Mouse (Mus musculus) kidney, adult 8-10 months (tissue): ENCODE results near the gene Gm29776.
A peak's percentile ranks its signal among the peaks of the same experiment; 100 is the strongest.

Source experiments
- DNase-seq, 2 experiments: peaks; one replicate each; pipeline ENCODE4 v3.0.0; 2022

Gene Gm29776

GRCm38 (mm10) chr14:54706589-54707320, 8.1 kb upstream of the Gm29776 start:
- no peak for DNase-seq

GRCm38 (mm10) chr14:54705844-54706243, 7.2 kb upstream of the Gm29776 start:
- DNase-seq, result no peak

- no peak for DNase-seq
These were observed 4.6 kb upstream of the Gm29776 start for GRCm38 (mm10) chr14:54703207-54703606.

- DNase-seq, result peak; percentile 58 to 80
These were observed 2.7 kb upstream of the Gm29776 start for GRCm38 (mm10) chr14:54701298-54701697.

DNA sequence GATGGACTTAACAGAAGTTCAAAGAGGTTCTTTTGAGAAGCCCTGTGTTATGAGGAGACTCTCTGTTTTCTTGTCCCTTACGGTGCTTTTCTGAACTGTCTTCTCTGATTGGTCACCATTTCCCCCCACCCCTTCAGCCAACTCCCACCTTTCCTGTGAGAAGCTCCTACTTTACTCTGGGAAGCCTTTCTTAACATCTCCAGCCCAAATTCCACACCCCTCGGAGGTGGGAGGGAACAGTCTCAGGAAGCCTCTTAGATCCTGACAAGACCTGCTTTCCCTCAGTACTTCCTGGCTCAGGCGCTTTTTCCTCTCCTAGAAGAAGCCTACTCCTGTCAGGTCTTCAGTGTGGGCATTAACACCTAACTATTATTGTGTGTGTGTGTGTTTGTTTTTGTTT, 953 bp upstream of the Gm29776 start:
- DNase-seq, result no peak

GRCm38 (mm10) chr14:54696752-54697151, 1.9 kb downstream of the Gm29776 start:
- no peak for DNase-seq

GRCm38 (mm10) chr14:54695042-54695441, 3.6 kb downstream of the Gm29776 start:
- DNase-seq, result no peak

GRCm38 (mm10) chr14:54687251-54687650, 11.4 kb downstream of the Gm29776 start:
- no peak for DNase-seq

DNA sequence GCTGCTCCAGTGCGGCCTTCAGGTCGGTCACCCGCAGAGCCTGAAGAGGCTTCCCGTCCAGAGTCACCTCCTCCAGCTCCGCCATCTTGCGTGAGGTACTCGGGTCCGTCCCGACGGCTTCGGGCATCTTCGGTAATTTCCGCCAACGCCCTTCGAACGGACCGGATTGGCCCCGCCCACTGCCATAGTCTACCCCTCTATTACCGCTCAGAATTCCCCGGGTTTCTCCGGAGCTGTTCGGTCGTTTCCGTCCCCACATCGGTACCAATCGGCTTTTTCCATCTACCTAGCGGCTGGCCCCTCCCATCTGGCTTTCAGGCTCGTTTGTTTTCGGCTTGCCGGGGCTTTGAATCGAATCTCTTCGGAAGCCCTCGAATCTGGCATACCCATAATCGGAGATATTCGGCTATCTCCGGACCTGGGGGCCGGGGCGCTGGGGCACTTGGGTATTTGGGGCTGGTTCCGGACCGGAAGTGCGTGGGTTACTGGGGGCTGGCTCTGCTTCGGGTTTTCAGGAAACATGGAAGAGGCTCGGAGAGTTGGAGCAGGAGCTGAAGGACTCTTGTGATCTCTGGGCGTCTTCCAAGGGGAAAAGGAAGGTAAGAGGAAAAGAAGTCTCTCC, 12.0 kb downstream of the Gm29776 start, which contains the start of gene Acin1:
Acin1 (minus strand) TSS at position 410 of the 622 bp plus-strand sequence.
- DNase-seq, result peak; percentile 100

- peak in 1 of 2 experiments; percentile 81 for DNase-seq
These were observed 12.5 kb downstream of the Gm29776 start, which contains the start of gene 1700123O20Rik for GRCm38 (mm10) chr14:54686063-54686521. TSS of gene 1700123O20Rik (plus strand) at chr14:54686216.

- DNase-seq, result no peak
These were observed 13.2 kb downstream of the Gm29776 start for GRCm38 (mm10) chr14:54685471-54685870.

- DNase-seq, result no peak
These were observed 16.2 kb downstream of the Gm29776 start for GRCm38 (mm10) chr14:54682396-54682795.

- peak in 1 of 2 experiments; percentile 17 for DNase-seq
These were observed 19.9 kb downstream of the Gm29776 start for GRCm38 (mm10) chr14:54678657-54679304.

DNA sequence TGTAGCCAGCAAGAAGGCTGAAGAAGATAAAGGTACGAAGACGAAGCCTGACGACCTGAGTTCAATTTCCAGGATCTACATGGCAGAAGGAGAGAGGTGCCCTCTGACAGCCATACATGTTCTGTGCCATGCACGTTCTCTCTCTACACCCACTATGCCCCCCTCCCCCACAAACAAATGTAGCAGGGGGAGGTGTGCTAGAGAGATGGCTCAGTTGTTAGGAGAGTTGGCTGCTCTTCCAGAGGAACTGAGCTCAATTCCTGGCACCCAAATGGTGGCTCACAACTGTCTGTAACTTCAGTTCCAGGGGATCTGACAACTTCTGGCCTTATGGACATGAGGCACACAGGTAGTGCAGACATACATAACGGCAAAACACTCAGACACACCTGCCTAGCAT, 22.3 kb downstream of the Gm29776 start:
- no peak for DNase-seq

- no peak for DNase-seq
These were observed 24.3 kb downstream of the Gm29776 start for GRCm38 (mm10) chr14:54674317-54674716.

DNA sequence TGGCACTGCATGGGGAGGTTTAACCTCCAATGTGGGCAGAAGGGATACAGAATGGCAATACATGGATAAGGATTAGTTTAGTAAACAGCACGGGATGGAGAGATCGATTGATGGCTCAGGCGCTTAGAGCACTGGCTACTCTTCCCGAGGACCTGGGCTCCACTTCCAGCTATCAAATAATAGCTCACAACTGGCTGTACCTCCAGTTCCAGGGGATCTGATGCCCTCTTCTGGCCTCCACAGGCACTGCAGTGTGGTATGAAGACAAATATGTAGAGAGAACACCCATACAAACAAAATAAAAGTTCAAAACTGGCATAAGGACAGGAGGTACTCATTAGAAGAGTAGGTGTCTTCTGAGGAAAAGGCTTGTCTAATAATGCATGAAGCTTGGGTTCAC, 29.3 kb downstream of the Gm29776 start:
- DNase-seq, result peak; percentile 33 to 75

GRCm38 (mm10) chr14:54664477-54665222, 34.0 kb downstream of the Gm29776 start:
- DNase-seq, result no peak

DNA sequence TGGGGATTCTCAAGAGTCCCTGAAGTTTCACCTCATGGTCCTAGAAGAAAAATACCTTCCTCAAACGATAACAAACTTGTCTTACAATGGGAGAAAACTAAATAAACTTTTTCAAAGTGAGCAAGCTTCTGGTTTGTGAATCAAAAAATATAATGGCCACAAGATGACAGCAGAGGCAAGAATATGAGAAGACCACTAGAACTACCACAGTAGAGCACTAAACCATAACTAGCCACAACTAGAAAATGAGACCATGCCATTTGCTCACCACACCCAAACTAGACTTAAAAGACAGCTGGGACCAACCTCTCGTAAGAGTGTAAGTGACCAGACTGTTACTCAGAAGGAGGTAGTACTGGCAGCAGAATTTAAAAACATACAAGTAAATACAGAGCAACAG, 38.6 kb downstream of the Gm29776 start:
- DNase-seq, result no peak

DNA sequence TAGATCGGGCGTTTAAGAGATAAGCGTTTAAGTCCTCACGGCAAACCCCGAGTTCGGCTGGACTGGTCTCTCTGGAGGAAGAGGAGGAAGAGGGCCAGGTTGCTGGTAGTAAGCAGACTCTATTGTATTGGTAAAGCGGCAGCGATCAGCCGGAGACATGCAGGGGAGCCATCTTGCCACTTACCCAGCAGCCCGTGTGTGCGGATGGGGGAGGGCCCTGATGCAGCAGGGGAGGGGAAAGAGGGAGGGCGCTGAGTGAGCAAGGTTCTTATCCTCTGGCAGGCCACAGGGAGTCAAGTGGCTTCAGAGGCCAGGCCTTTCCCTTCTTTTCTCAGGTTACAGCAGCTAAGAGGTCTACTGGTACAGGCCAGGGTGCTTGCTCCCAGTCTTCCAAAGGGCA, 45.1 kb downstream of the Gm29776 start:
- DNase-seq, result peak; percentile 91 to 93

- no peak for DNase-seq
These were observed 45.8 kb downstream of the Gm29776 start for GRCm38 (mm10) chr14:54652787-54653186.

GRCm38 (mm10) chr14:54651556-54651955, 47.1 kb downstream of the Gm29776 start:
- DNase-seq, result no peak

- DNase-seq, result peak; percentile 81 to 89
These were observed 47.8 kb downstream of the Gm29776 start for GRCm38 (mm10) chr14:54650621-54651454.
